Mouse (Mus musculus): ENCODE measurements at regions not wholly inside any gene's neighbourhood (a gene's known extent, or its start where the extent isn't known, plus 50 kb on each side); places are given as distances from the start of the nearest gene placed in this dataset.

GRCm38 (mm10) chr10:17372905-17373304 lies 350.1 kb upstream of the Cited2 start:
- no peak for DNase-seq

- DNase-seq, result no peak
Observed at GRCm38 (mm10) chr10:17374047-17374446, 349.0 kb upstream of the Cited2 start.

- DNase-seq, result no peak
Observed at GRCm38 (mm10) chr10:17382990-17383389, 340.0 kb upstream of the Cited2 start.

- peak; percentile 20 for DNase-seq
Observed at GRCm38 (mm10) chr10:17385181-17385580, 337.8 kb upstream of the Cited2 start.

GRCm38 (mm10) chr10:17387296-17387695 lies 335.7 kb upstream of the Cited2 start:
- no peak for DNase-seq

GRCm38 (mm10) chr10:17395495-17396224 lies 327.4 kb upstream of the Cited2 start:
- no peak for DNase-seq

- DNase-seq, result no peak
Observed at GRCm38 (mm10) chr10:17403899-17404298, 319.1 kb upstream of the Cited2 start.

- no peak for DNase-seq
Observed at GRCm38 (mm10) chr10:17407854-17408606, 315.0 kb upstream of the Cited2 start.

GRCm38 (mm10) chr10:17408781-17409180 lies 314.2 kb upstream of the Cited2 start:
- no peak for DNase-seq

- peak; percentile 34 for DNase-seq
Observed at GRCm38 (mm10) chr10:17411300-17411987, 311.6 kb upstream of the Cited2 start.

- no peak for DNase-seq
Observed at GRCm38 (mm10) chr10:17415112-17415511, 307.9 kb upstream of the Cited2 start.

- DNase-seq, result no peak
Observed at GRCm38 (mm10) chr10:17416121-17416520, 306.9 kb upstream of the Cited2 start.

- no peak for DNase-seq
Observed at GRCm38 (mm10) chr10:17417394-17417793, 305.6 kb upstream of the Cited2 start.

- peak; percentile 56 for DNase-seq
Observed at GRCm38 (mm10) chr10:17418227-17418685, 304.8 kb upstream of the Cited2 start.

GRCm38 (mm10) chr10:17423584-17424278 lies 299.3 kb upstream of the Cited2 start:
- DNase-seq, result no peak

GRCm38 (mm10) chr10:17426197-17426596 lies 296.8 kb upstream of the Cited2 start:
- no peak for DNase-seq

- DNase-seq, result no peak
Observed at GRCm38 (mm10) chr10:17427316-17427715, 295.7 kb upstream of the Cited2 start.

GRCm38 (mm10) chr10:17428315-17428714 lies 294.7 kb upstream of the Cited2 start:
- DNase-seq, result no peak

GRCm38 (mm10) chr10:17431068-17431467 lies 291.9 kb upstream of the Cited2 start:
- no peak for DNase-seq

- no peak for DNase-seq
Observed at GRCm38 (mm10) chr10:17434098-17434497, 288.9 kb upstream of the Cited2 start.

GRCm38 (mm10) chr10:17450240-17450639 lies 272.8 kb upstream of the Cited2 start:
- DNase-seq, result peak; percentile 37

GRCm38 (mm10) chr10:17470880-17471279 lies 252.1 kb upstream of the Cited2 start:
- DNase-seq, result no peak

GRCm38 (mm10) chr10:17472536-17472935 lies 250.5 kb upstream of the Cited2 start:
- no peak for DNase-seq
